Mouse (Mus musculus): ENCODE measurements around the gene Myo15b. TPM values are rescaled to one million over a fixed set of nuclear protein-coding genes. Genes with fewer than 3 reads are reported as not detected.

Gene Myo15b
- polyA plus RNA-seq, 1 experiment = not detected

DNA sequence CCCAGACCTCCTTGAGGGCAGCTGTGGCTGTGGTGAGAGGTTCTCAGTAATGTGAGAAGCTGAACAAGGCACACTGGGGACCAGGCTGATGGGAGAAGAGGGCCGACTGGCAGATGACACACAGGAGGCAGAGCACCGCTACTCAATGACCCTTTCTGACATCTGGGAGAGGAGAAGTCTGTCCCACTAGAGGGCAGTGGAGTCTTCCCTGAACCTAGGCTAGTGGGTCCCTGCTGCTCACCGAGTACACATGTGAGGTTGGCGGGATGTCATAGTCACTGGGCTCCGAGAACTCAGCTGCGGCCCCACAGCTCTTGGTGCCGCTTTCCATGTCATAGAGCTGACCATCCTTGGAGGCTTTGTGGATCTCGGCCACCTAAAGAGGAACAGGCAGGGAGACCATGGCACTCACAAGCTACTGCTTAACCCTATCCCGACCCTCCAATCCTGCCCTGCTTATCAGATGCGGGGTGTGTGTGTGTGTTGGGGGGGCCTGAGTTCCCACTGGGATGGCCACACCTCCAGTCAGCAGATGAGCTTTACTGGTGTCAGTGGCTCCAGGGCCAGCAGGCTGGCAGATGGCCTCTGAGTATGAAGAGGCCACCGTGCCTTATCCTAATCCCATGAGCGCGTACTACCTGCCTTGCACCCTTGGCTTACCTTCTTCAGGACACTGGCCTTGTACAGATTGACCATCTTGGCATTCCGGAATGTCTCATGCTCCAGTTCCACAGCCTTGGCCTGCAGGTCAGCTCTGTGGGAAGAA lies 36.7 kb downstream of the Myo15b start:
- peaks cover 59% of the 10 kb centered on the region for H3K36me3 ChIP-seq (ENCODE audit: control insufficient read depth)
- TF ChIP-seq GATA1 (IDR thresholded peaks at IDR 0.05; ENCODE audit: low read length) (no peak), TAL1 (IDR thresholded peaks at IDR 0.05; ENCODE audit: low read length) (no peak)
- H3K4me1 ChIP-seq (ENCODE audit: control insufficient read depth) = peaks cover 21% of the 10 kb centered on the region

DNA sequence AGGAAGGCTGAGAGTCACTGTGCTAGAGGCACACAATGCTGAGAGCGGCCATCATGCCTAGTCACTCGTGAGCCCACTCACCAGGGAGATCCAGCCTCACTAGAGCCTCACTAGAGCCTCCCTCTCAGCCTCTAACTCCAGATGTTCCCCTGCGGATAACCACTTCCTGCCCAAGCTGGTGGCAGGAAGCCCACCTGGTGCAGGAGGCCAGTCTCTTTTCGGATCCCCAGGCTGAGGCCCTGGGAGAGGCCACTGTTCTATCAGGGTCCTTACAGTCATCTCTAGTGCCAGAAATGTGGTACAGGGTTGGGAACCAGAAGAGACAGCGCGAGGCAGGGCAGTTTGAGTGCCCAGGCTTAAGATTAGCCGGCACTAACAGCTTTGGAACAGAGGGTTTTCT lies 40.2 kb downstream of the Myo15b start:
- H3K27me3 ChIP-seq (ENCODE audit: control insufficient read depth) = no peaks in the 10 kb centered on the region
- peaks cover 56% of the 10 kb centered on the region for H3K4me1 ChIP-seq (ENCODE audit: control insufficient read depth)
- H3K9me3 ChIP-seq (ENCODE audit: control insufficient read depth, low read length) = no peaks in the 10 kb centered on the region
- H3K4me3 ChIP-seq (replicated peaks) = no peak overlapping the region
- H3K36me3 ChIP-seq (ENCODE audit: control insufficient read depth) = peaks cover 76% of the 10 kb centered on the region
- no peak for TF ChIP-seq TAL1 (IDR thresholded peaks at IDR 0.05; ENCODE audit: low read length)
- TF ChIP-seq GATA1 (IDR thresholded peaks at IDR 0.05; ENCODE audit: low read length) = no peak

More for the DNA sequence above, 36.7 kb downstream of the Myo15b start:
- Histone ChIP-seq H3K27me3 (ENCODE audit: control insufficient read depth) (no peaks in the 10 kb centered on the region), H3K9me3 (ENCODE audit: control insufficient read depth, low read length) (no peaks in the 10 kb centered on the region), H3K4me3 (replicated peaks) (no peak overlapping the region)

DNA sequence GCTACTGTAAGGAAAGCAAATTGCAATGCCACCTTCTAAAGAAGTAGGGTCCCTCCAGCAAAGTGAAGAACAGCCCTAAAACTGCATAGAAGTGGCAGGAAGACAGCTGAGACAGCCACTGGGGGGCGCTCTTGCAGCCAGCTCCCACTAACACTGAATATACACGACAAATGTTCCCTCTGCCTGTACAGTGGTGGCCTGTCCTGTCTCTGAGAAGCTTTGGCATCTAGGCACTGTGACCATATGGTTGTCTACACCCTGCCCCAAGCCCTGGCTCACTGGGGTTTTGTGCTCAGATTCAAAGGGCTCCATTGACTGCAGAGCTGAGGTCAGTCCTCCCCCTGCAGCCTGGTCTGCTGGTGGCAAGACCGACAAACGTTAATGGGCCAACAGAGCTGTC lies 40.7 kb downstream of the Myo15b start:
- Histone ChIP-seq H3K9me3 (ENCODE audit: control insufficient read depth, low read length) (no peaks in the 10 kb centered on the region), H3K4me1 (ENCODE audit: control insufficient read depth) (peaks cover 61% of the 10 kb centered on the region), H3K36me3 (ENCODE audit: control insufficient read depth) (peaks cover 76% of the 10 kb centered on the region), H3K27me3 (ENCODE audit: control insufficient read depth) (no peaks in the 10 kb centered on the region), H3K4me3 (replicated peaks) (peak overlapping the region; percentile 10)
- TF ChIP-seq GATA1 (IDR thresholded peaks at IDR 0.05; ENCODE audit: low read length) = no peak
- TF ChIP-seq TAL1 (IDR thresholded peaks at IDR 0.05; ENCODE audit: low read length) = no peak

DNA sequence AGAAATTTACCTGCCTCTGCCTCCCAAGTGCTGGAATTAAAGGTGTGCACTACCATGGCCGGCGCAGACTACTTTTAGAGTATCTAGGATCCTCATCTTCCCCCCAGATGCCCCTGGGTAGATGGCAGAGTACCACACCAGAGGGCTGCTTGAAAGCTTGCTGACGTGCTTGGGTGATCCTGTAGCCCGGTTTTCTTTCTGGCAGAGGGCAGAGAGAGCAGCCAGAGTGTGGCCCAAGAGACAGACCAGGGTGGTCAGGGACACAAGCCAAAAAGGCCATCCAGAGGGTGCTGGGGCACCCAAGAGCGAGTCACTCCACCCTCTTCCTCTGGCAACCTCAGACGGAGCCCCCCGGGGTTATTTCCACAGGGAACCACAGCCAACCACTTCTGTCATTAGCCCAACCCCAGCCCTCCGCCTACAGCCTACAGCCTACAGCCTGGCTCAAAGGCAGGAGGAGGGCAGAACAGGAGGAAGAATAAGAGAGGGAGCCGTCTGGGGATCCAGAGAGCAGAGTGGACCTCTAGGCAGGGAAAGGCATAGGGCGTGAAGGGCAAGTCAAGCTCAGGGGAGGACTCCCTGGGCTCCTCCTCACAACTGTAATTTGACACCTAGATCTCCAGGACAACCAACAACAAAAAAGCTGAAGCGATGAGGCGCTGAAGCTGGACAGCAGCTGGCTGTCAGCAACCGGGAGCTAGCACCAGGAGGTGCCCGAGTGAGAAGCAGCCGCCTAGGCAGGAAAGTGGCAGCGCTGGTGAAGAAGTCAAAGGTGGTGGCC lies 41.5 kb downstream of the Myo15b start, which contains the start of gene Smim5:
TSS of gene Smim5 (plus strand) at position 481 of the 781 bp plus-strand sequence.
- Histone ChIP-seq H3K9me3 (ENCODE audit: control insufficient read depth, low read length) (no peaks in the 10 kb centered on the region), H3K4me3 (replicated peaks) (peak within 1 kb of the TSS; percentile 75), H3K36me3 (ENCODE audit: control insufficient read depth) (peaks cover 76% of the 10 kb centered on the region), H3K4me1 (ENCODE audit: control insufficient read depth) (peaks cover 69% of the 10 kb centered on the region), H3K27me3 (ENCODE audit: control insufficient read depth) (no peaks in the 10 kb centered on the region)
- TF ChIP-seq TAL1 (IDR thresholded peaks at IDR 0.05; ENCODE audit: low read length) (no peak), GATA1 (IDR thresholded peaks at IDR 0.05; ENCODE audit: low read length) (no peak)

DNA sequence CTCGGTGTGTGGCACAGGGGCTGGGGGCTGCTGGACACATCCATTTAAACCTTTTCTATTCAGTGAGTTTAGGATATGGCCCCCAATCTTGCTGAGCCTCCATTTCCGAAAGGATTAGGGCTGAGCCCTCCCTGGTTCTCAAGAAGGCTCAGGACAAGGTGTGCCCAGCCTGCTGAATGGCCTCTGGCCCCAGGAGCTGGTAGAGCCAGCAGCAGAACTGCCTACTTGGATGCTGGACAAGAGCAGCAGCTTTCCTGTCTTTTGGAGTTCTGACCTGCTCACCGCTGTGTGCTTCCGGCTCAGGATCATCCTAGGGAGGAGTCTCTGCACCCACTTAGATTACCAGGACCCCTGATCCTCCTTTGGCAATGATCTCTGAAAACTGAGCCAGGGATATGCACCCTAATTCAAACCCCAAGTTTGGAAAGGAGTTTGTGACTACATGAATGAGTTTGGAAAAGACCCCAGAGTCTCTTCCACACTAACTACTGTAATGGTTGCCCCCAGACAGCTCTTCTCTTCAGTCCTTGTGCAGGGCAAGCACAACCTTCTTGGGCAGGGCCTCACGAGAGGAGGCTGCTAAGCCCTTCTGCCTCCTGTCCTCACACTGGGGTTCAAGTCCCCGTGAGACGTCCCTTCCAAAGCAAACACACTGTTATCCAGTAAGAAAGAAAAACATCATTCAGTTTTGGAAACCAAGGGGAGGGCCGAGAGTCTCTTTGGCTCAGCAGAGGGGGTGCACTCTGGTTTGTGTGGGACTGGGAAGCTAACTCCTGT lies 42.5 kb downstream of the Myo15b start:
- H3K27me3 ChIP-seq (ENCODE audit: control insufficient read depth) = no peaks in the 10 kb centered on the region
- TF ChIP-seq GATA1 (IDR thresholded peaks at IDR 0.05; ENCODE audit: low read length) (no peak), TAL1 (IDR thresholded peaks at IDR 0.05; ENCODE audit: low read length) (no peak)
- peak overlapping the region; percentile 75 for H3K4me3 ChIP-seq (replicated peaks)
- peaks cover 76% of the 10 kb centered on the region for H3K4me1 ChIP-seq (ENCODE audit: control insufficient read depth)
- H3K36me3 ChIP-seq (ENCODE audit: control insufficient read depth) = peaks cover 76% of the 10 kb centered on the region
- no peaks in the 10 kb centered on the region for H3K9me3 ChIP-seq (ENCODE audit: control insufficient read depth, low read length)

DNA sequence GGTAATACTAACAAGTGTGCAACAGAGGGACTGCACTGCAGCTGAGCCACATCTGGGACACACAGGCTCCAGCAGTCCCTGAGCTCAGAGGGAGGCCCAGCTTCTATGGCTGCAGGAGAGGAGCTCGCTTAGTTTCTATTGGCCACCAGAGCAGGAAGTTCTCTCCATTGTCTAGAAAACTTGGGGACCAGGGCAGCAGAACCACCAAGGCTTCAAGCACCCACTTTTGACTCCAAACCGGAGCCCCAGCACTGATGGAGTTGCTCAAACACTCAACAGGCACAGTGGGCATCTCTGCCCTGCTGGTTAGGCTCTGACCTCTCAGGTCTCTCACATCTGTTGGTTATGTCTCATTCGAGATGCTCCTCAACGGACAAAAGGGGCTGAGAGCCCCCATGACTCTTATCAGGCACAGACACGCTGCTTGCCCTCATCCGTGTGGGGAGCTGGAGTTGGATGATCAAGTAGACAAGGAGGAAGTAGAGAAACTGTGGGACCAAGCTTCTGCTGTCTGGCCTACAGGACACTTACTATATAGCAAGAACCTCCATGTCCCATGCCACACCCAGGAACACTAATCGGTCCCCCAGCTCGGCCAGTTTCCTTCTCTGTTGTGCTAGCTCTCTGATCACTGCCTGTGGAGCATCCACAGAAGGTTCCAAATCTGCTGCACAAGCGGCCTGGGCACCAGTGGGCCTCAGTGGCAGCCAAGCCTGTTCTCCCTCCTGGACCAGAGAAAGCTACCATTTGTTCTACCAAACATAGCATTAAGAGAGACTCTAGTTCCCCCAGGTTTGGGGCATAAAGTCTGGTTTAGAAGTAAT lies 43.3 kb downstream of the Myo15b start:
- no peaks in the 10 kb centered on the region for H3K9me3 ChIP-seq (ENCODE audit: control insufficient read depth, low read length)
- H3K27me3 ChIP-seq (ENCODE audit: control insufficient read depth) = no peaks in the 10 kb centered on the region
- H3K36me3 ChIP-seq (ENCODE audit: control insufficient read depth) = peaks cover 76% of the 10 kb centered on the region
- H3K4me1 ChIP-seq (ENCODE audit: control insufficient read depth) = peaks cover 84% of the 10 kb centered on the region
- peak overlapping the region; percentile 75 for H3K4me3 ChIP-seq (replicated peaks)
- TF ChIP-seq TAL1 (IDR thresholded peaks at IDR 0.05; ENCODE audit: low read length) (peak; percentile 71), GATA1 (IDR thresholded peaks at IDR 0.05; ENCODE audit: low read length) (peak; percentile 25; the same call in 1 of the 2 replicates)

DNA sequence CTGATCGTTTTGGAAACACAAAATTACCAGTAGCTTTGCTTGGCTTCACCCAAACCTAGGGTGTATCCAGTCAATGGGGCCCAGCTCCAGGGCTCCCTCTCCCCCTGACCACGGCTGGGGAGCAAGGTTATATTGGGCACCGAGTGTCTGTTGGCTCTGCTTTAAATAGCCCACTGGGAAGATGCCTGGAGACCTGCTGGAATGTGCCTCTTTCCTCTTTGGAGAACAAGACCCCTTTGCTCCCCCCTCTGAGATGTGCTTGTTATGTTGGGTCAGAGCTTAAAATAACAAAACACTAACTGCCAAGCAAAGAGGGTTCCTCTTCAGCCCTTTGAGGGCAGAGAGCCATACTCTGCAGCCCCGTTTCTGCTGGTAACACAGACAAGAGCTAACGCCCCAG lies 44.0 kb downstream of the Myo15b start:
- no peaks in the 10 kb centered on the region for H3K9me3 ChIP-seq (ENCODE audit: control insufficient read depth, low read length)
- no peaks in the 10 kb centered on the region for H3K27me3 ChIP-seq (ENCODE audit: control insufficient read depth)
- peak overlapping the region; percentile 75 for H3K4me3 ChIP-seq (replicated peaks)
- TF ChIP-seq GATA1 (IDR thresholded peaks at IDR 0.05; ENCODE audit: low read length) (no peak), TAL1 (IDR thresholded peaks at IDR 0.05; ENCODE audit: low read length) (no peak)
- peaks cover 76% of the 10 kb centered on the region for H3K36me3 ChIP-seq (ENCODE audit: control insufficient read depth)
- peaks cover 90% of the 10 kb centered on the region for H3K4me1 ChIP-seq (ENCODE audit: control insufficient read depth)

DNA sequence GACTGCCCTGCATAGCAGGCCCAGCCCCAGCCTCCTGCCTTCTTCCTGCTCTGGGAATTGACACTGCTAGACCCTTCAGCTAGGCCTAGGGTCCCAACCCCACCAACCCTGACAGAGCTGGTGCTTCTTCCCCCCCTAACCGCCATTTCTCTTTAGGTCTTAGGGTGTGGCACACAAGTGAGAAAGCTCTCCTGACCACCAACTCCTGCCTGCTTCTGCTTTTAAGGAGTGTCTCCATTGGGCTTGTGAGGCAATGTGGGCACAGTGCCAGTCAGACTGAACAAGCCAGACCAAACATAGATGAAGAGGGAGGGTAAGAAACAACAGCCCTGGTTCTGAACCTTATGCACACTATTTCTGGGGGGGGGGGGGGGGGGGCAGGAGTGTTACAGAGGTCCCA lies 44.6 kb downstream of the Myo15b start:
- Histone ChIP-seq H3K36me3 (ENCODE audit: control insufficient read depth) (peaks cover 75% of the 10 kb centered on the region), H3K27me3 (ENCODE audit: control insufficient read depth) (no peaks in the 10 kb centered on the region), H3K4me3 (replicated peaks) (peak overlapping the region; percentile 75), H3K4me1 (ENCODE audit: control insufficient read depth) (peaks cover 92% of the 10 kb centered on the region), H3K9me3 (ENCODE audit: control insufficient read depth, low read length) (no peaks in the 10 kb centered on the region)
- TF ChIP-seq TAL1 (IDR thresholded peaks at IDR 0.05; ENCODE audit: low read length) (no peak), GATA1 (IDR thresholded peaks at IDR 0.05; ENCODE audit: low read length) (no peak)

Measured in erythroblast, embryonic 14.5 days (primary cell).